8 mouse cellular contexts compared by ENCODE assay signal in the genomic region with DNA sequence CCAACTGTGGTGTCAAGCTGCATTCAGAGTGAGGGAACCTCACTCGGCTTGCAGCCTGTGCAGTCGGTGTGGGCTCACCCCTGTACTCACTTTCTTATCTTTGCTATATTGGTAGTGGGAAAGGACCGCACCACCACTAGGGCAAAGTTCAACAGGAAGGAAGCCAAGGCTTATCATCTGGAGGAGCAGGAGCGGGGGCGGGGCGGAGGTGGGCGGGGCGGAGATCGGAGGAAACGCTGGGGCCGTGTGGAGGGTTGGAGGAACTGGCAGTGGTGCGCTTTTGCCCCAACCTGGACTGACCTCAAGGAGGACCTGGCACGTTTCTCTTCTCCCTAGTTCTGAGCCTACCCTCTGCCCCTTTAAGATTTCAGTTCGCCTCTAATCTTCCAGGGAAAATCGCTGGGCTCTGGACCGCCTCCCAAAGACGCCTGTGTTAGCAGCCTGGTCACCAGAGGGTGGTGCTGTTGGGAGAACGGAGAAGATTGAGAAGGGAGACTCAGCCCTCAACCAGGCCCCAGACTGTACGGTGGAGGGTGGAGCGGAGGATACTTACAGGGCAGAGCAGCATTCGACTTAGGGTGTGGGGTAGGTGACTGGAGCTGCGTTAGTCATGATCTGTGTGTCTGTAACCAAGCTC. TPM values are rescaled to one million over a fixed set of nuclear protein-coding genes. Genes with fewer than 3 reads are reported as not detected.
DNase-seq lines count a peak whose midpoint lies in the region; ATAC-seq and TF ChIP-seq lines count a peak whose summit lies in the region.

No protein-coding gene starts in this region.

- peak overlapping the region; percentile 58 for H3K4me3 ChIP-seq in cerebellum, adult 2 months (replicated peaks; ENCODE audit: insufficient read depth, low read depth, low read length)
- peak overlapping the region; percentile 40 for H3K4me3 ChIP-seq in forebrain, embryonic 16.5 days (replicated peaks; ENCODE audit: low read length)

- no peaks in the 10 kb centered on the region for H3K4me1 ChIP-seq in cerebellum, adult 2 months (ENCODE audit: control insufficient read depth, insufficient read depth, low read length)
- H3K4me1 ChIP-seq in forebrain, embryonic 16.5 days (replicated peaks; ENCODE audit: control insufficient read depth, insufficient read depth, low read length): 0 out of 2 replicates have a peak, but pooled peaks cover 5% of the 10 kb centered on the region

- no peaks in the 10 kb centered on the region for H3K36me3 ChIP-seq in forebrain, embryonic 16.5 days (ENCODE audit: control insufficient read depth, insufficient read depth)

- POLR2A ChIA-PET in Patski (lab: Charles Lee): no interaction called here

- H3K27me3 ChIP-seq in Patski: peaks cover 5% of the 10 kb centered on the region
- no peaks in the 10 kb centered on the region for H3K27me3 ChIP-seq in cerebellum, adult 2 months (ENCODE audit: control insufficient read depth, insufficient read depth, low read length)
- no peaks in the 10 kb centered on the region for H3K27me3 ChIP-seq in forebrain, embryonic 16.5 days (replicated peaks; ENCODE audit: control insufficient read depth, insufficient read depth, low read length)

- in situ Hi-C loops in Patski (cut with MboI; ENCODE audit: low pct_unique_long_range_greater_than_20kb): no loop called here

- TF ChIP-seq POLR2A in cerebellum, adult 2 months (IDR thresholded peaks at IDR 0.05; ENCODE audit: borderline replicate concordance, insufficient read depth, low read length): no peak

- DNase-seq in Patski (ENCODE audit: low read depth, low spot score): no peak
- DNase-seq in cerebellum, adult 2 months: peak; percentile 57 to 63
- DNase-seq in layer of hippocampus, adult 9-11 months: peak; percentile 37
- peak; percentile 87 for DNase-seq in lung, postnatal 36 days
- DNase-seq in retina, embryonic 14.5 days (ENCODE audit: low spot score): peak; percentile 84
- peak; percentile 87 for DNase-seq in thymus, postnatal 4 days

- H3K9me3 ChIP-seq in forebrain, embryonic 16.5 days (ENCODE audit: control insufficient read depth, low read length): no peaks in the 10 kb centered on the region

- H3K27ac ChIP-seq in cerebellum, adult 2 months (ENCODE audit: insufficient read depth, low read length): no peak overlapping the region
- H3K27ac ChIP-seq in forebrain, embryonic 16.5 days (ENCODE audit: low read length): no peak overlapping the region

- peak overlapping the region; percentile 52 for H3K4me2 ChIP-seq in forebrain, embryonic 16.5 days (ENCODE audit: low read length)

- TF ChIP-seq CTCF in Patski (IDR thresholded peaks at IDR 0.05): peak; percentile 65
- TF ChIP-seq CTCF in cerebellum, adult 2 months (IDR thresholded peaks at IDR 0.05; ENCODE audit: borderline replicate concordance, insufficient read depth, low read depth, low read length): peak; percentile 75

- peak; percentile 83 for ATAC-seq in Patski
- ATAC-seq in forebrain, embryonic 16.5 days: peak; percentile 93
- peak; percentile 67 to 69 for ATAC-seq in hematopoietic stem cell, adult 5-6 weeks (replicated peaks in 1 of 2; ENCODE audit: insufficient read depth in 1 of 2, low FRiP score in 2 of 2, low TSS enrichment in 1 of 2, low read depth in 1 of 2, poor library complexity in 2 of 2, severe bottlenecking in 2 of 2)

- WGBS in cerebellum, adult 2 months: 5% methylated on average over 22 of the region's 22 CpGs
- WGBS in forebrain, embryonic 16.5 days: 4% methylated on average over 22 of the region's 22 CpGs

- H3K9ac ChIP-seq in forebrain, embryonic 16.5 days (replicated peaks; ENCODE audit: low read depth, low read length): peak overlapping the region; percentile 48

- CTCF ChIA-PET in Patski (lab: Charles Lee): interaction anchor here (0.9 to 1.4 kb wide), 2 partner anchors 9 to 16 kb away, joined by 3 read pairs; no protein-coding TSS in a partner anchor

RNA-seq across cellular contexts. Expression of a gene that starts 23.1 kb away (rescaled TPM):
- polyA plus RNA-seq in Patski (2021): 720 TPM
- polyA plus RNA-seq in cerebellum, adult 2 months (2012; rRNA removed): 701 and 752 TPM in 2 replicates
- 782 and 855 TPM in 2 replicates for polyA plus RNA-seq in forebrain, embryonic 16.5 days (2015; fragmentation: Nextera tagmentation; extraction: Ambion mirVana)
- 589 and 614 TPM in 2 replicates for total RNA-seq in hematopoietic stem cell, adult 5-6 weeks (2017)

RNA-seq across cellular contexts. Expression of a gene that starts 53.9 kb away (rescaled TPM):
- polyA plus RNA-seq in Patski (2021): 10.8 TPM
- 73.6 and 88.5 TPM in 2 replicates for polyA plus RNA-seq in cerebellum, adult 2 months (2012; rRNA removed)
- 29.5 and 32.1 TPM in 2 replicates for polyA plus RNA-seq in forebrain, embryonic 16.5 days (2015; fragmentation: Nextera tagmentation; extraction: Ambion mirVana)
- total RNA-seq in hematopoietic stem cell, adult 5-6 weeks (2017): 18.4 and 30.1 TPM in 2 replicates
